31 mouse cellular contexts compared by ENCODE assay signal in the genomic region with DNA sequence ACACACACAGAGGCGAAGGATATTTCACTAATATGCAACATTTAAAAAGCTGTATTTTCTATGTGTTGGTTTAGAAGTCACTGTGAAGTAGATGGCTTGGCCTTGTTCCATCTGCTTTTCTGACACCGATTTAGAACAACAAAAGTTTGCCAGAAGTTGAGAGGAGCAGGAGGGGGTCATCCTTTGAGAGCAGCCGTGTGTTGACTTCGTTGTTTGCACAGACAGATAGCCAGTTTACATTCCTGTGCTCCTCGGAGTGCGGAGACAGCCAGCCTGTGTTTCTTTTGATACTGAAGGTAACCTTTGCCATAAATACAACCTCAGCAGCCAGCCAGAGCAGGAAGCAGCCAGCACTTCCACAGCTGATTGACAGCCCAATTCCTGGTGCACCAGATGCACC.
DNase-seq lines count a peak whose midpoint lies in the region; ATAC-seq and TF ChIP-seq lines count a peak whose summit lies in the region.
"Had no signal": no experiment of that assay in that cellular context is flagged by ENCODE, and none has a peak within 500 bp of the region (broad histone marks: within the 10 kb centered on the region; RNA-seq: fewer than 3 reads in every experiment).

No protein-coding gene starts in this region.

- DNase-seq in heart, adult 11 months: peak; percentile 36
- no peak for DNase-seq in heart, postnatal 10 days
- no peak for DNase-seq in heart, postnatal 0 days (ENCODE audit: low spot score)
- DNase-seq in heart, postnatal 36 days: no peak
- no peak for DNase-seq in kidney, adult 11 months
- DNase-seq in neural tube, embryonic 10.5 days (ENCODE audit: extremely low spot score, low spot score): peak; percentile 12
- DNase-seq: adrenal gland, postnatal 10 days; cerebellum, adult 11 months; cerebellum, adult 9-10 months; cerebellum, postnatal 36 days; gastrocnemius, postnatal 25 days; heart, adult 18-20 months; heart, postnatal 14 days; left cerebral cortex, postnatal 4 days; liver; lung, adult 2 months; right cerebral cortex, adult 18-20 months; thymus, adult 18-20 months; thymus, postnatal 25 days had no signal

- H3K4me1 ChIP-seq in heart, postnatal 0 days (ENCODE audit: control insufficient read depth, insufficient read depth): peaks cover 5% of the 10 kb centered on the region; the same call in 1 of the 2 replicates
- peaks cover 14% of the 10 kb centered on the region for H3K4me1 ChIP-seq in kidney, embryonic 15.5 days
- H3K4me1 ChIP-seq in neural tube, embryonic 15.5 days: 0 out of 2 replicates have a peak, but pooled peaks cover 4% of the 10 kb centered on the region
- H3K4me1 ChIP-seq: embryonic facial prominence, embryonic 12.5 days; forebrain, embryonic 10.5 days; forebrain, embryonic 15.5 days; hindbrain, embryonic 15.5 days; midbrain, embryonic 15.5 days had no signal

- no peaks in the 10 kb centered on the region for H3K27me3 ChIP-seq in heart, postnatal 0 days (ENCODE audit: control insufficient read depth, insufficient read depth, low read length)
- H3K27me3 ChIP-seq in kidney, embryonic 15.5 days: no peaks in the 10 kb centered on the region
- H3K27me3 ChIP-seq in neural tube, embryonic 15.5 days (replicated peaks): no peaks in the 10 kb centered on the region
- H3K27me3 ChIP-seq: embryonic facial prominence, embryonic 12.5 days; forebrain, embryonic 15.5 days; hindbrain, embryonic 15.5 days; midbrain, embryonic 15.5 days had no signal

- H3K4me3 ChIP-seq in heart, postnatal 0 days (ENCODE audit: low read depth, low read length): no peak overlapping the region
- H3K4me3 ChIP-seq in kidney, embryonic 15.5 days (replicated peaks): no peak overlapping the region
- no peak overlapping the region for H3K4me3 ChIP-seq in neural tube, embryonic 15.5 days (replicated peaks)
- H3K4me3 ChIP-seq: embryonic facial prominence, embryonic 12.5 days; forebrain, embryonic 10.5 days; forebrain, embryonic 15.5 days; hindbrain, embryonic 15.5 days; midbrain, embryonic 10.5 days; midbrain, embryonic 15.5 days had no signal

- H3K27ac ChIP-seq in heart, postnatal 0 days (ENCODE audit: low read depth): no peak overlapping the region
- H3K27ac ChIP-seq in kidney, embryonic 15.5 days: peak overlapping the region; percentile 54; the same call in 1 of the 2 replicates
- no peak overlapping the region for H3K27ac ChIP-seq in neural tube, embryonic 15.5 days (replicated peaks)
- H3K27ac ChIP-seq: embryonic facial prominence, embryonic 12.5 days; forebrain, embryonic 10.5 days; forebrain, embryonic 15.5 days; hindbrain, embryonic 15.5 days; liver, embryonic 14.5 days; midbrain, embryonic 10.5 days; midbrain, embryonic 15.5 days; stomach, postnatal 0 days had no signal

- TF ChIP-seq EP300 in heart, postnatal 0 days (IDR thresholded peaks at IDR 0.05; ENCODE audit: low read depth): no peak

- 20% methylated on average over 6 of the region's 6 CpGs for WGBS in heart, postnatal 0 days
- WGBS in kidney, embryonic 15.5 days: 24% methylated on average over 6 of the region's 6 CpGs
- WGBS in neural tube, embryonic 15.5 days: 38% methylated on average over 6 of the region's 6 CpGs

- no peaks in the 10 kb centered on the region for H3K36me3 ChIP-seq in heart, postnatal 0 days (replicated peaks; ENCODE audit: control insufficient read depth, insufficient read depth, low read length)
- no peaks in the 10 kb centered on the region for H3K36me3 ChIP-seq in kidney, embryonic 15.5 days
- H3K36me3 ChIP-seq in neural tube, embryonic 15.5 days: no peaks in the 10 kb centered on the region
- H3K36me3 ChIP-seq: embryonic facial prominence, embryonic 12.5 days; forebrain, embryonic 10.5 days; forebrain, embryonic 15.5 days; G1E; hindbrain, embryonic 15.5 days; midbrain, embryonic 10.5 days; midbrain, embryonic 15.5 days had no signal

- no peak overlapping the region for H3K4me2 ChIP-seq in heart, postnatal 0 days (ENCODE audit: low read depth, low read length)
- H3K4me2 ChIP-seq in kidney, embryonic 15.5 days: no peak overlapping the region
- H3K4me2 ChIP-seq in neural tube, embryonic 15.5 days: no peak overlapping the region
- H3K4me2 ChIP-seq: embryonic facial prominence, embryonic 12.5 days; forebrain, embryonic 15.5 days; hindbrain, embryonic 15.5 days; midbrain, embryonic 15.5 days had no signal

- intact Hi-C loops in heart, postnatal 10 days (cut with DNase I): no loop called here
- intact Hi-C loops in heart, postnatal 36 days (cut with DNase I): no loop called here

- ATAC-seq in heart, postnatal 0 days (ENCODE audit: insufficient read depth, low read depth): peak; percentile 36; the same call in 1 of the 2 replicates
- ATAC-seq in kidney, embryonic 15.5 days (replicated peaks; ENCODE audit: low FRiP score): no peak
- ATAC-seq in neural tube, embryonic 15.5 days (ENCODE audit: low FRiP score): no peak
- ATAC-seq: forebrain, embryonic 15.5 days; inflammation-experienced regulatory T-cells, adult 6 months; midbrain, embryonic 15.5 days had no signal

- H3K9me3 ChIP-seq in heart, postnatal 0 days (replicated peaks; ENCODE audit: control insufficient read depth, low read length): no peaks in the 10 kb centered on the region
- no peaks in the 10 kb centered on the region for H3K9me3 ChIP-seq in kidney, embryonic 15.5 days (replicated peaks)
- no peaks in the 10 kb centered on the region for H3K9me3 ChIP-seq in neural tube, embryonic 15.5 days (replicated peaks)
- H3K9me3 ChIP-seq: embryonic facial prominence, embryonic 12.5 days; forebrain, embryonic 10.5 days; forebrain, embryonic 15.5 days; G1E; hindbrain, embryonic 15.5 days; midbrain, embryonic 10.5 days; midbrain, embryonic 15.5 days had no signal

- H3K9ac ChIP-seq in heart, postnatal 0 days (replicated peaks; ENCODE audit: low read depth, low read length): no peak overlapping the region
- H3K9ac ChIP-seq in kidney, embryonic 15.5 days: no peak overlapping the region
- no peak overlapping the region for H3K9ac ChIP-seq in neural tube, embryonic 15.5 days (replicated peaks)
- H3K9ac ChIP-seq: embryonic facial prominence, embryonic 12.5 days; forebrain, embryonic 15.5 days; hindbrain, embryonic 15.5 days; liver, embryonic 14.5 days; midbrain, embryonic 15.5 days had no signal

- TF ChIP-seq CTCF in heart, postnatal 0 days (IDR thresholded peaks at IDR 0.05; ENCODE audit: low read depth): no peak

Comparison
In these comparisons a context has a peak if more than half of its experiments do, and no peak if none do; other contexts are left out.
1. DNase-seq: peak in heart, adult 11 months (single experiment) and neural tube, embryonic 10.5 days (single experiment); none in heart, postnatal 10 days (0 of 2), heart, postnatal 0 days (single experiment), heart, postnatal 36 days (0 of 2) and kidney, adult 11 months (single experiment).